Mouse (Mus musculus) stomach, embryonic 16.5 days (tissue): ENCODE results near the gene Actrt3. TPM values are rescaled to one million over a fixed set of nuclear protein-coding genes. Genes with fewer than 3 reads are reported as not detected.

Source experiments
- ATAC-seq: fragments of 200-750 bp; cut with Nextera tagmentation; 2 replicates; pipeline ENCODE4 v1.8.0; 2017; ENCODE audit warnings: moderate number of reproducible peaks, moderate TSS enrichment; ENCODE audit not compliant: insufficient read depth, low FRiP score
- H3K27ac ChIP-seq: fragments of 300-500 bp; sonication (generic); 2 replicates; pipeline ENCODE4 v1.5.1; 2014; ENCODE audit warnings: low read length
- H3K27me3 ChIP-seq: fragments of 300-500 bp; sonication (generic); 2 replicates; pipeline ENCODE4 v1.6.1; 2014; ENCODE audit warnings: low read length, control low read depth, mixed read lengths; ENCODE audit not compliant: control insufficient read depth, insufficient read depth
- H3K36me3 ChIP-seq: fragments of 300-500 bp; sonication (generic); 2 replicates; pipeline ENCODE4 v1.6.1; 2014; ENCODE audit warnings: low read length; ENCODE audit not compliant: control insufficient read depth, insufficient read depth
- H3K4me1 ChIP-seq: fragments of 300-500 bp; sonication (generic); 2 replicates; pipeline ENCODE4 v1.6.1; 2014; ENCODE audit warnings: low read length, control low read depth, mixed read lengths; ENCODE audit not compliant: control insufficient read depth, insufficient read depth
- H3K4me2 ChIP-seq: fragments of 300-500 bp; sonication (generic); 2 replicates; pipeline ENCODE4 v1.6.1; 2014; ENCODE audit warnings: low read depth, low read length, mixed read lengths
- H3K4me3 ChIP-seq: fragments of 300-500 bp; sonication (generic); replicated peaks from 2 replicates; pipeline ENCODE4 v1.5.1; 2014; ENCODE audit warnings: mild to moderate bottlenecking, low read length
- H3K9ac ChIP-seq: fragments of 300-500 bp; sonication (generic); 2 replicates; pipeline ENCODE4 v1.6.1; 2014; ENCODE audit warnings: low read length
- H3K9me3 ChIP-seq: fragments of 300-500 bp; sonication (generic); replicated peaks from 2 replicates; pipeline ENCODE4 v1.6.1; 2016; ENCODE audit warnings: low read length, control low read depth; ENCODE audit not compliant: control insufficient read depth
- whole genome bisulfite sequencing: fragments of 180-500 bp; shearing (Covaris S2); extraction: QIAGEN DNeasy Blood & Tissue Kit; methylation state at CpG from one replicate; pipeline ENCODE4 v1.1.7; 2014; 5-methylcytosine and 5-hydroxymethylcytosine counted together
- polyA plus RNA-seq: library from polyadenylated mRNA; unstranded; fragments of >200 nt; fragmentation: Nextera tagmentation; extraction: Ambion mirVana; gene quantifications from 2 replicates; pipeline ENCODE4 v1.2.1, GENCODE M21; 2015

The Actrt3 gene
- 0.11 and 0.41 TPM in 2 replicates for polyA plus RNA-seq

- Histone ChIP-seq H3K36me3 (peaks cover 6% of the 10 kb centered on the region; the same call in 1 of the 2 replicates), H3K27ac (peak within 1 kb of the TSS; percentile 71), H3K9me3 (no peaks in the 10 kb centered on the region), H3K4me2 (peak within 1 kb of the TSS; percentile 74), H3K27me3 (no peaks in the 10 kb centered on the region), H3K9ac (peak within 1 kb of the TSS; percentile 67), H3K4me3 (peak within 1 kb of the TSS; percentile 63), H3K4me1 (peaks cover 16% of the 10 kb centered on the region)
- no peak for ATAC-seq
- WGBS, result 2% methylated on average over 32 of the region's 32 CpGs
Measured at GRCm38 (mm10) chr3:30599711-30600545, at the start of gene Actrt3. Gene Actrt3, minus strand, starts transcription at chr3:30599939.

GRCm38 (mm10) chr3:30648466-30648865, 48.7 kb upstream of the Actrt3 start:
- ATAC-seq, result no peak
- Histone ChIP-seq H3K9me3 (no peaks in the 10 kb centered on the region), H3K4me1 (peaks cover 6% of the 10 kb centered on the region; the same call in 1 of the 2 replicates), H3K9ac (no peak overlapping the region), H3K36me3 (no peaks in the 10 kb centered on the region), H3K4me3 (no peak overlapping the region), H3K27ac (no peak overlapping the region), H3K27me3 (peaks cover 7% of the 10 kb centered on the region; the same call in 1 of the 2 replicates), H3K4me2 (no peak overlapping the region)
- 87% methylated on average over 2 of the region's 2 CpGs for WGBS

GRCm38 (mm10) chr3:30647440-30648090, 47.8 kb upstream of the Actrt3 start, which contains the start of gene Lrrc34:
Gene Lrrc34, minus strand, starts transcription at chr3:30647869.
- H3K27ac ChIP-seq, result no peak within 1 kb of the TSS
- no peaks in the 10 kb centered on the region for H3K9me3 ChIP-seq
- H3K27me3 ChIP-seq, result peaks cover 7% of the 10 kb centered on the region; the same call in 1 of the 2 replicates
- H3K4me1 ChIP-seq, result peaks cover 6% of the 10 kb centered on the region; the same call in 1 of the 2 replicates
- peak within 1 kb of the TSS; percentile 69 for H3K4me2 ChIP-seq
- peak; percentile 84 for ATAC-seq
- peak within 1 kb of the TSS; percentile 70 for H3K9ac ChIP-seq
- H3K36me3 ChIP-seq, result no peaks in the 10 kb centered on the region
- 3% methylated on average over 25 of the region's 25 CpGs for WGBS
- H3K4me3 ChIP-seq, result peak within 1 kb of the TSS; percentile 42

GRCm38 (mm10) chr3:30646761-30647160, 47.0 kb upstream of the Actrt3 start:
- Histone ChIP-seq H3K9me3 (no peaks in the 10 kb centered on the region), H3K4me1 (peaks cover 6% of the 10 kb centered on the region; the same call in 1 of the 2 replicates), H3K4me2 (0 out of 2 replicates have a peak overlapping the region, but pooled peaks have one; percentile 69), H3K36me3 (no peaks in the 10 kb centered on the region), H3K4me3 (no peak overlapping the region), H3K9ac (no peak overlapping the region), H3K27me3 (peaks cover 7% of the 10 kb centered on the region; the same call in 1 of the 2 replicates), H3K27ac (no peak overlapping the region)
- 51% methylated on average over 8 of the region's 8 CpGs for WGBS
- no peak for ATAC-seq

- Histone ChIP-seq H3K4me1 (peaks cover 6% of the 10 kb centered on the region; the same call in 1 of the 2 replicates), H3K4me3 (no peak within 1 kb of the TSS), H3K36me3 (no peaks in the 10 kb centered on the region), H3K9me3 (no peaks in the 10 kb centered on the region), H3K9ac (no peak within 1 kb of the TSS), H3K27ac (no peak within 1 kb of the TSS), H3K27me3 (peaks cover 7% of the 10 kb centered on the region; the same call in 1 of the 2 replicates), H3K4me2 (no peak within 1 kb of the TSS)
- WGBS, result 75% methylated on average over 2 of the region's 2 CpGs
- ATAC-seq, result no peak
Measured at GRCm38 (mm10) chr3:30644207-30644606, 44.5 kb upstream of the Actrt3 start, which contains the start of gene Lrriq4. Gene Lrriq4, plus strand, starts transcription at chr3:30644507.

GRCm38 (mm10) chr3:30635629-30636028, 35.9 kb upstream of the Actrt3 start:
- ATAC-seq, result no peak
- Histone ChIP-seq H3K27ac (no peak overlapping the region), H3K9ac (no peak overlapping the region), H3K27me3 (no peaks in the 10 kb centered on the region), H3K4me1 (no peaks in the 10 kb centered on the region), H3K4me2 (no peak overlapping the region), H3K9me3 (no peaks in the 10 kb centered on the region), H3K4me3 (no peak overlapping the region), H3K36me3 (no peaks in the 10 kb centered on the region)
- 79% methylated on average over 4 of the region's 4 CpGs for WGBS

GRCm38 (mm10) chr3:30633681-30634080, 33.9 kb upstream of the Actrt3 start:
- 55% methylated on average over 3 of the region's 3 CpGs for WGBS
- Histone ChIP-seq H3K36me3 (no peaks in the 10 kb centered on the region), H3K9me3 (no peaks in the 10 kb centered on the region), H3K4me2 (no peak overlapping the region), H3K27ac (no peak overlapping the region), H3K27me3 (no peaks in the 10 kb centered on the region), H3K4me1 (no peaks in the 10 kb centered on the region), H3K4me3 (no peak overlapping the region), H3K9ac (no peak overlapping the region)
- ATAC-seq, result no peak

GRCm38 (mm10) chr3:30620132-30620531, 20.4 kb upstream of the Actrt3 start:
- H3K27ac ChIP-seq, result no peak overlapping the region
- no peaks in the 10 kb centered on the region for H3K4me1 ChIP-seq
- no peaks in the 10 kb centered on the region for H3K27me3 ChIP-seq
- H3K36me3 ChIP-seq, result peaks cover 12% of the 10 kb centered on the region
- H3K4me2 ChIP-seq, result no peak overlapping the region
- WGBS, result 73% methylated on average over 8 of the region's 8 CpGs
- H3K9me3 ChIP-seq, result no peaks in the 10 kb centered on the region
- no peak overlapping the region for H3K9ac ChIP-seq
- ATAC-seq, result no peak
- no peak overlapping the region for H3K4me3 ChIP-seq

- ATAC-seq, result no peak
- Histone ChIP-seq H3K27ac (no peak overlapping the region), H3K36me3 (peaks cover 33% of the 10 kb centered on the region), H3K27me3 (no peaks in the 10 kb centered on the region), H3K4me3 (no peak overlapping the region), H3K4me1 (peaks cover 2% of the 10 kb centered on the region; the same call in 1 of the 2 replicates), H3K9me3 (no peaks in the 10 kb centered on the region), H3K4me2 (no peak overlapping the region), H3K9ac (no peak overlapping the region)
- WGBS, result 92% methylated on average over 4 of the region's 4 CpGs
Measured at GRCm38 (mm10) chr3:30610930-30611329, 11.2 kb upstream of the Actrt3 start.
